Mouse (Mus musculus): Measurements from ENCODE around the gene Nexmif. TPM values are rescaled to one million over a fixed set of nuclear protein-coding genes. Genes with fewer than 3 reads are reported as not detected.

Gene Nexmif
- 0.19 TPM for polyA plus RNA-seq (2015; fragmentation: Illumina TruSeq; extraction: RNeasy Lipid Tissue Mini Kit (QIAGEN cat#74804); ENCODE audit: insufficient read depth, low replicate concordance)

DNA sequence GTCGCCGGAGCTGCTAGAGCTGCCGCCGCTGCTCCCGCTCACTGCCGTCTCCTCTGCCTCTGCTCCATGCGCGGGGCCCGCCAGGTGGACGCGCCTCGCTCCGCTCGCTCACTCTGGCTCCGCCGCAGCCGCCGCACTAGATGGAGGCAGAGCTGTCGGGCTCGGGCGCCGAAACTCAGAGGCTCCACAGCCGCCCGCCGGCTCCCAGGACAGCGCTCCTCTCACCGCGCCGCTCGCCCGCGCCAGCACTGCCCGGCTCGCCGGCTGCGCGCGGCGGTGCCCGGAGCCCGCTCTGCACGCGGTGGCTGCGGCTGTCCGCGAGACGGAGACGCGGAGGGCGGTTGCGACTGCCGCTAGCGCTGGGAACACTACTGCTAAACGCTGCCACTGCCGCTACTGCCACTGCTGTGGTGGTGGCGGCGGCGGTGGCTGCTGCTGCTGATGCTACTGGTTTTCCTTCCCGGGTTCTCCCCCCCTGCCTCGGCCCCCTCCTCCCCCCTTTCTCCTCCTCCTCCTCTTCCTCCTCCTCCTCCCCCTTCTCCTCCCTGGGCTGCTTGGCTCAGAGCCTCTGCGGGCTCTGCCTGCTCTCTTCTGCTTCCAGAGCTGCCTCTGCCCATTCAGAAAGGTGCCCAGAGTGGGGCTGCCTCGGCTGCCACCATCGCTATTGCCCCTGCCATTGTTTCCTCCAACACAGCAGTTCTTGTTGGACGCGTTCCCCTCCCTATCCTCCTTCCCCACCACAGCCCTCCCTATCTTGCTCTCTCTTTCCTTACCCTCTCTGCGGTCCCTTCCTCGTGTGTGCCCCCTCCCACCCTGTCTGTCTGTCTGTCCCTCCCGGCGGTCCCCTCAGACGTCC is at the start of gene Nexmif:
Gene Nexmif (minus strand): TSS at position 450 of the 856 bp plus-strand sequence.

Other genes with a start within 250 kb of the Nexmif start
- gene Rlim, start 219.9 kb downstream of the Nexmif start, polyA plus RNA-seq (2015; fragmentation: Illumina TruSeq; extraction: RNeasy Lipid Tissue Mini Kit (QIAGEN cat#74804); ENCODE audit: insufficient read depth, low replicate concordance) = 47.6 TPM
- 31.2 TPM for gene Abcb7, start 212.7 kb upstream of the Nexmif start, polyA plus RNA-seq (2015; fragmentation: Illumina TruSeq; extraction: RNeasy Lipid Tissue Mini Kit (QIAGEN cat#74804); ENCODE audit: insufficient read depth, low replicate concordance)

Measured in spleen, adult 10 weeks (tissue).